Mouse (Mus musculus) B cell, adult 62 days (primary cell): Measurements from ENCODE around the gene Olfr739. TPM values are rescaled to one million over a fixed set of nuclear protein-coding genes. Genes with fewer than 3 reads are reported as not detected.

Source experiments
- total RNA-seq: library from RNA; stranded (reverse); gene quantifications from 4 replicates; pipeline ENCODE4 v1.2.4, GENCODE M21; 2023

Gene Olfr739
- not detected in 4 replicates for total RNA-seq

GRCm38 (mm10) chr14:50418326-50418725, at the start of gene Olfr739:
Gene Olfr739, plus strand, starts transcription at chr14:50418626.

DNA sequence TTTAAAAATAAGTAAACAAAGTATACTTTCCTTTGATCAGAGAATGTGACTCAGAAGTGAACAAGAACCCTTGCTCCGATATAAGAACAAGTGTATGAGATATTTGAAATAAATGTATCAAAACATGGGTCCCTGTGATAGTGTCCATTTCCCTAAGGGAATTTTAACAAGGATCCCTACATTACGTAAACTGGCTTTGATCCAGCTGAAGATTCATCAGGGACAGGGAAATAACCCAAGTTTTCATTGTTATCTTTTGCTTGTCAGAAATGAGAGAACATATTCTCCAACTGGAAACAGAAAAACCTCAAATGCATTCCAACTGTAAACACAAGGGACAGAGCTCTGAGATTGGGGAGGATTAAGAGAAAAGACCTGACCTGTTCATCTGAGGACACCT, 37.6 kb upstream of the Olfr739 start, which contains the start of gene Olfr736:
Gene Olfr736, plus strand, starts transcription at position 301 of the 400 bp plus-strand sequence.

GRCm38 (mm10) chr14:50407268-50407667, 11.2 kb upstream of the Olfr739 start, which contains the start of gene Olfr738:
Gene Olfr738, plus strand, starts transcription at chr14:50407568.

GRCm38 (mm10) chr14:50445245-50445644, 26.8 kb downstream of the Olfr739 start, which contains the start of gene Olfr740:
Gene Olfr740, plus strand, starts transcription at chr14:50445545.

DNA sequence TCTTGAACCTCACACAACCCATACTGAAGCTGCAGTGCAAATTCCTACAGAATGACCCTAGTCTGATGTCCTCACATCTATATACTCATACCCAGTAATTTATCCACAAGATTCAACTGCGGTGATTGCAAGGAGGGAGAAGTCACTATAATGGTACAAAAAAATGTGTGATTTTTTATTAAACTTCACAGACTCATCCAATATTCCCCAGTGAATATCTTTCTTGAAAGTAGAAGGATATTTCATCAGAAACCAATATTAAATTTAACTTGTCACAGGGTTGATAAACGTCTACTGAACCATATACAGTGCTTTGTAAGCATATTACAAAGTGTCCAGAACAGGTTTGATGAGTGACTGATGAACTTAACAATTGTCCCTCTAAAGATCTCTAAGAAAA, 54.0 kb downstream of the Olfr739 start, which contains the start of gene Olfr741:
Gene Olfr741, plus strand, starts transcription at position 301 of the 400 bp plus-strand sequence.

Other genes with a start within 250 kb of the Olfr739 start
- not detected in 4 replicates for gene Olfr730, start 230.4 kb upstream of the Olfr739 start, total RNA-seq
- gene Olfr731, start 176.8 kb upstream of the Olfr739 start, total RNA-seq, result not detected in 4 replicates
- gene Olfr732, start 134.4 kb upstream of the Olfr739 start, total RNA-seq, result not detected in 4 replicates
- not detected in 4 replicates for gene Olfr733, start 117.1 kb upstream of the Olfr739 start, total RNA-seq
- not detected in 4 replicates for gene Olfr734, start 91.9 kb upstream of the Olfr739 start, total RNA-seq
- gene Olfr735, start 69.8 kb upstream of the Olfr739 start, total RNA-seq, result 0.13 TPM in 1 of 4 replicates, not detected in the others
- gene Tlr11, start 60.7 kb upstream of the Olfr739 start, total RNA-seq, result not detected in 4 replicates
- not detected in 4 replicates for gene Olfr736, start 37.5 kb upstream of the Olfr739 start, total RNA-seq
- not detected in 4 replicates for gene Olfr738, start 11.1 kb upstream of the Olfr739 start, total RNA-seq
- gene Olfr740, start 26.9 kb downstream of the Olfr739 start, total RNA-seq, result not detected in 4 replicates
- not detected in 4 replicates for gene Olfr741, start 54.1 kb downstream of the Olfr739 start, total RNA-seq
- gene Olfr742, start 85.0 kb downstream of the Olfr739 start, total RNA-seq, result not detected in 4 replicates
- gene Olfr743, start 103.2 kb downstream of the Olfr739 start, total RNA-seq, result not detected in 4 replicates
- gene Olfr744, start 196.3 kb downstream of the Olfr739 start, total RNA-seq, result not detected in 4 replicates
- gene Olfr745, start 220.8 kb downstream of the Olfr739 start, total RNA-seq, result not detected in 4 replicates
- not detected in 4 replicates for gene Olfr746, start 228.5 kb downstream of the Olfr739 start, total RNA-seq